Mouse (Mus musculus): ENCODE data around the gene Foxa2. TPM values are rescaled to one million over a fixed set of nuclear protein-coding genes. Genes with fewer than 3 reads are reported as not detected.

Foxa2 gene
- not detected for total RNA-seq (2021)

- intact Hi-C loops (cut with DNase I): loop anchor here (10.0 kb wide), 2 partner anchors 242 to 1212 kb away; no protein-coding TSS in a partner anchor
Observed at GRCm38 (mm10) chr2:148046799-148047165, at the start of gene Foxa2. Gene Foxa2, minus strand, starts transcription at chr2:148046969.

DNA sequence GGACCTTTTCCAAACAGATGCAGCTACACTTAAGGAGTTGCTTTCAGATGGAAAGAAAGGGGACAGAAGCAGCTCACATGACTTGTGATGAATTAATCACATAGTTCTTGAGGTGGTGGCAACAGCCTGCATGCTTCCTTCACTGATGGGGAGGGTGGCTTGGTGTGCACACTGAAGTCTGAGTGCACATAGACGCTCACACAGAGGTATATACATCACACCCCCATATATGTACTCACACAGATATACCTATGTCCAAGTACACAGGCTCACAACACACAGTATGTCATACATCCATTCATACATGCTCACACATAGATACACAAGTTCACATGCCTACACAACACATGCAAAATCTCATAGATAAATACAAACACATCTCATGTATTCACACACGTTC lies 45.3 kb upstream of the Foxa2 start:
- intact Hi-C loops (cut with DNase I): no loop called here
- DNase-seq: no peak

More at GRCm38 (mm10) chr2:148046799-148047165, at the start of gene Foxa2:
- no peak for DNase-seq

- no peak for DNase-seq
- intact Hi-C loops (cut with DNase I): no loop called here
Observed at GRCm38 (mm10) chr2:148091657-148092056, 44.9 kb upstream of the Foxa2 start.

DNA sequence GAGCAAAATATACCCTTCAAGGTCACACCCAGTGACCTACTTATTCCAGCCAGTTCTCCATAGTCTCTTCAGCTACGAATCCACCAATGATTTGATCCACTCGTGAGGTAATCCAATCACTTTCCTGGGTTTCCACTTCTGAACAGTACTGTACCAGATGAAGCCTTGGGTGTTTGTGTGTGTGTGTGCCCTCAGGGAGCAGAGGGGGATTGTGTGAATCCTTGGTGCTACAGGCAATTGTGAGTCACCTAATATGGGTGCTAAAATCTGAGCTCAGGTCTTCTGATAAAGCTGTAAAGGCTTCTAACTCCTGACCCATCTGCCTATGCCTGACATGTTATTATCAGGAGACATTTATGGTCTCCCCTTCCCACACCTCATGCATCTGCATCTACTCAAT lies 43.3 kb upstream of the Foxa2 start:
- no peak for DNase-seq
- intact Hi-C loops (cut with DNase I): no loop called here

- DNase-seq: peak; percentile 87
- intact Hi-C loops (cut with DNase I): no loop called here
Observed at GRCm38 (mm10) chr2:148085529-148085928, 38.8 kb upstream of the Foxa2 start.

- intact Hi-C loops (cut with DNase I): no loop called here
- no peak for DNase-seq
Observed at GRCm38 (mm10) chr2:148085126-148085525, 38.4 kb upstream of the Foxa2 start.

- peak; percentile 58 for DNase-seq
- intact Hi-C loops (cut with DNase I): no loop called here
Observed at GRCm38 (mm10) chr2:148082283-148082682, 35.5 kb upstream of the Foxa2 start.

DNA sequence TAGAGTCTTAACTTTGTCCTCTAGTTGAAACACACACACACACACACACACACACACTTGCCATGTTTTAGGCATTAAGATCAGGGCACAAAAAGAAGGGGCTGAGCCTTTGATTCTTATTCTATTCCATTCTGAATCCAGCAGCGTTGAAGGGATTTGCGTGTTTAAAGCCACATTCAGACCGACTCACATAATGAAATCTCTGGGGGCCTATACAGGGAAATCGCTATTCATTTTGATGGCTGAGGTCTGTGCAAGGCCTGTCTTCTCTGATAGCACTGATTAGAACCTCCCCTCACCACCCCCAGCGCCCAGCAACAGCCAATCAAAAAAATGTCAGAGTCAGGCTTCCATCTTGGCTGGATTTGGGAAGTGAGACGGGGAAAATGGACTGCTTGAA lies 13.9 kb upstream of the Foxa2 start:
- no peak for DNase-seq
- intact Hi-C loops (cut with DNase I): no loop called here

GRCm38 (mm10) chr2:148053411-148053810 lies 6.6 kb upstream of the Foxa2 start:
- no peak for DNase-seq

GRCm38 (mm10) chr2:148048484-148049129 lies 1.8 kb upstream of the Foxa2 start:
- intact Hi-C loops (cut with DNase I): loop anchor here (10.0 kb wide), 2 partner anchors 244 to 1214 kb away; no protein-coding TSS in a partner anchor
- DNase-seq: peak; percentile 88

More at GRCm38 (mm10) chr2:148053411-148053810, 6.6 kb upstream of the Foxa2 start:
- intact Hi-C loops (cut with DNase I): no loop called here

- intact Hi-C loops (cut with DNase I): loop anchor here (10.0 kb wide), 2 partner anchors 243 to 1213 kb away; no protein-coding TSS in a partner anchor
- DNase-seq: no peak
Observed at GRCm38 (mm10) chr2:148047611-148048010, 842 bp upstream of the Foxa2 start.

DNA sequence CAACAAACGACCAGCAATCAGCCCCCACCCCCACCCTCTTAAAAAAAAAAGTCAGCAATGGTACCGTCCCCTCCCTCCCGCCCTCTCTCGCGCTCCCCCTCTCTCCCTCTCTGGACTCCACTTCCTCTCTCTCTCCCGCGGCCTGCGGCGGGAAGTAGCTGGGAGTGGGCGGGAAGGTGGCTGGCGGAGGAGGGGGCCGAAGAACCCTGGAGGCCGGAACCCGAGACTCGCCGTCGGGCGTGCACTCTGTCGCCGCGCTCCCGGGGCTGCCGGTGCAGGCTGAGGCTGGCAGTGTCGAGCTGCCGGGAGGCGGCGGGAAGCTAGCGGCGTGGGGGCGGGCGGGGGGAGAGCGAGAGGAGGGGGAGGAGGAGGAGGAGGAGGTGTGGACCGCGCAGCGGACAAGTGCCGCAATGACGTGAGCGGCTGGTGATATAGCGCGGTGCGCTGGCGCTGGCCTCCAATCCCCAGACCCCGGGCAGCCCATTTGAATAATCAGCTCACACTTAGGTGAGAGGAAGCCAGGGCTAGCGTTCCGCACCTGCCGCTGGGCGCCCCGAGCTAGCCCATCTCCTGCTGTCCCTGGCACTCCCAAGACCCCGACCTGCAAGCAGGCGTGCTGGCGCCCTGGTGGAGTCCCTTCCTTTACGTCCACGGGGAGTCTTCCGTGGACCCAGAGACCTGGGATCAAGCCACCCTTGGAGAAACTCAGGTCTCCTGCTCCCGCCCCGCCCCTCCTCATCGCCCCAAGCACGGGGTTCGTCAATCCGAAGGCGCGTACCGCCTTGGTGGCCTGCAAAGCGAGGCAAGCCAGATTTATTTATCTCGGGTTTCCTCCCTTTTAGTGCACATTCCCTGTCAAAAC lies 601 bp downstream of the Foxa2 start:
- intact Hi-C loops (cut with DNase I): loop anchor here (10.0 kb wide), 2 partner anchors 241 to 1211 kb away; no protein-coding TSS in a partner anchor

DNA sequence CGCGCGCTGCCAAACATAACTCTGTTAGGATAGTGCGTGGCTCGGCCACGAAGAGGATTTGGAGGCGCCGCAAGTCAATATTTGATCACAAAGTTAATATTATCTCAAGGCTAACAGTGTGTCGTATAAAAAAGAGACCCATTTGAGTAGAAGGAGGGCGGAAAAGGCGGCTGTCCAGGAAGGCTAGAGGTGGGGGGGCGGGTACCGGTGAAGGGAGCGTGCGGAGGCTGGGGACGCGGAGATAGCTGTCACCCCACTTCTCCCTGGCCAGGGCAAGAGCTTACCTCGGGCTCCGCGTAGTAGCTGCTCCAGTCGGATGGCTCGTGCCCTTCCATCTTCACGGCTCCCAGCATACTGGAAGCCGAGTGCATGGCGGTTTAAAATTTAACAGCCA lies 1.2 kb downstream of the Foxa2 start:
- DNase-seq: no peak
- intact Hi-C loops (cut with DNase I): loop anchor here (10.0 kb wide), 2 partner anchors 241 to 1211 kb away; no protein-coding TSS in a partner anchor

More for the DNA sequence above, 601 bp downstream of the Foxa2 start:
- no peak for DNase-seq

GRCm38 (mm10) chr2:148044877-148045539 lies 1.8 kb downstream of the Foxa2 start:
- intact Hi-C loops (cut with DNase I): loop anchor here (10.0 kb wide), 2 partner anchors 240 to 1210 kb away; no protein-coding TSS in a partner anchor
- DNase-seq: no peak

DNA sequence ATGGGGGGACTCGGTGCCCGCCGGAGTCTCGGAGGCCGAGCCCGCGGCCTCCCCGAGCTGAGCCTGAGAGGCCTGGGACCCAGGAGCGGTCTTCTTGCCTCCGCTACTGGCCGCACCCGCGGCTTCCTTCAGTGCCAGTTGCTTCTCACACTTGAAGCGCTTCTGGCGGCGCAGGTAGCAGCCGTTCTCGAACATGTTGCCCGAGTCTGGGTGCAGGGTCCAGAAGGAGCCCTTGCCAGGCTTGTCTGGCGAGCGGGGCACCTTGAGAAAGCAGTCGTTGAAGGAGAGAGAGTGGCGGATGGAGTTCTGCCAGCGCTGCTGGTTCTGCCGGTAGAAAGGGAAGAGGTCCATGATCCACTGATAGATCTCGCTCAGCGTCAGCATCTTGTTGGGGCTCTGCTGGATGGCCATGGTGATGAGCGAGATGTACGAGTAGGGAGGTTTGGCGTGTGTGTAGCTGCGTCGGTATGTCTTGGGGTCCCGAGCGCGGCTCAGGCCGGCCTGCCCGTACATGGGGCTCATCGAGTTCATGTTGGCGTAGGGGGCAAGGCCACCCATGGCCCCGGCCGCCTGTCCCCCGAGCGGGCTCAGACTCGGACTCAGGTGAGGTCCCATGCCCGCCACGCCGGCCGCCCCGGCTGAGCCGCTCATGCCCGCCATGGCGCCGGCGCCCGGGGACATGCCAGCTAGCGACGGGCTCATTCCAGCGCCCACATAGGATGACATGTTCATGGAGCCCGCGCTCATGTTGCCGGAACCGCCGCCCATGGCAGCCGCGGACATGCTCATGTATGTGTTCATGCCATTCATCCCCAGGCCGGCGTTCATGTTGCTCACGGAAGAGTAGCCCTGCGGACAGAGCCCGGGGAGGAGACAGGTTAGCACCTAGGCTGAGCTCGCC lies 2.5 kb downstream of the Foxa2 start:
- DNase-seq: no peak
- intact Hi-C loops (cut with DNase I): loop anchor here (10.0 kb wide), 2 partner anchors 239 to 1209 kb away; no protein-coding TSS in a partner anchor

- no peak for DNase-seq
- intact Hi-C loops (cut with DNase I): loop anchor here (10.0 kb wide), 2 partner anchors 239 to 1209 kb away; no protein-coding TSS in a partner anchor
Observed at GRCm38 (mm10) chr2:148043271-148043975, 3.3 kb downstream of the Foxa2 start.

DNA sequence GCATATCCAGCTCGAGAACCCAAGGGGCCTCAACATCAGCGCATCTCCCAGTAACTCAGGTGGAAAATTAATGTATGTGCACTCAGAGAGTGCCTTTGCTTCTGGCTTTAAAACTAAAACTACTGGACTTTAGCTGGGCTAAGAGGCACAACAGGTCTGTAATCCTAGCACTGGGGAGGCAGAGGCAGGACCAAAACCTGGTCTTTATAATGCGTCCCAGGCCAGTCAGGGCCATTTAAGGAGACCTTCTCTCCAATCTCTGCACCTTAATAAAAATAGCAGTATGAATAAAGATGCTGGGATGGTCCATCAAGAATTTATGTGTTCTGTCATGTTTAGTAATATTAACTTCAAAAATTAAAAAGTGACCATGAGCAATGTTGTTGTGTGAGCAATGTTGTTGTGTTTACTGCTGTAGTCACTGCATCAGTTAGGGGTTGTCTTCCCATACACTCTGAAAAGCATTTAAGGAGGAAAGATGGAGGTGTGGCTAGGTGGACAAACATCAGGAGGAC lies 4.6 kb downstream of the Foxa2 start:
- DNase-seq: no peak
- intact Hi-C loops (cut with DNase I): loop anchor here (10.0 kb wide), 2 partner anchors 237 to 1207 kb away; no protein-coding TSS in a partner anchor

GRCm38 (mm10) chr2:148041381-148041780 lies 5.4 kb downstream of the Foxa2 start:
- DNase-seq: no peak
- intact Hi-C loops (cut with DNase I): loop anchor here (10.0 kb wide), 2 partner anchors 237 to 1207 kb away; no protein-coding TSS in a partner anchor
